Mouse (Mus musculus): ENCODE measurements around the gene Sept12. TPM values are rescaled to one million over a fixed set of nuclear protein-coding genes. Genes with fewer than 3 reads are reported as not detected.
A peak's percentile ranks its signal among the peaks of the same experiment; 100 is the strongest.

Sept12 gene
- not detected in 2 replicates for polyA plus RNA-seq (2015; fragmentation: Nextera tagmentation; extraction: Ambion mirVana)

DNA sequence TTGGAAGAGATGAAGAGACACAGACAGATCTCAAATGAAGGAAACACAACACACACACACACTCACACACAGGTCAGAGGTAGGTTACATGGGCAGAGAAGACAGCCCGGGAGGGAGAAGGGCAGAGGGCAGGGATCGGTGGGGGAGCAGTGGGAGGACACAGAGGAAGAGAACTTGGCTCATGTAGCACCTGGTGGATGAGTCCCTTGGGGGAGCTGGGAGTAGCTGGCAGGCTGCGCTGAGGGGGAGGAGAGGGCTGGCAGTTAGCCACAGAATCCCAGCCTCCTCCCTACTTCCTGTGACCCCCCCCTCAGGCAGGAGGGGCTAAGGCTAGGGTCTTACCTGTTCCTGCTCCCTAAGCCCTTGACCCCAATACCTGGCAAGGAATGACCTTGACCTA, at the start of gene Sept12:
Gene Sept12, minus strand, starts transcription at position 300 of the 400 bp plus-strand sequence.
- WGBS: 20% methylated on average over 2 of the region's 3 CpGs
- 0 out of 2 replicates have a peak, but pooled peaks cover 6% of the 10 kb centered on the region for H3K4me1 ChIP-seq (replicated peaks; ENCODE audit: control insufficient read depth, insufficient read depth, low read length)
- no peak for TF ChIP-seq CTCF (IDR thresholded peaks at IDR 0.05; ENCODE audit: low read depth)

DNA sequence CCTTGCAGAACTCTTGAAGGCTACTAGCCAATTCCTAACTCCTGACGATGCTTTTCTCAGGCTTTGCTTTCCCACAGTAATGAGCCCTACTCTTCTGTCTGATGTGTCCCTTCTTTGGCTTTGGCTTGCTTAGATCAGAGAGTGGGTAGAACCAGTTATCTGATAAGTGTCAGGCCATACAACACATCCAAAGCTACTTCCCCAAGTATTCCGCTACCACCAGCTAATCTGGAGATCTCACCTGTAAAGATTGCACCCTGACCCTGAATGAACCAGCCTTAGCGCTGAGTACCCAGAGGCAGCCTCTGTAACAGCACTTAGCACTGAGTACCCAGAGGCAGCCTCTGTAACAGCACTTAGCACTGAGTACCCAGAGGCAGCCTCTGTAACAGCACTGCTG, 47.7 kb upstream of the Sept12 start:
- WGBS: 79% methylated on average over 3 of the region's 3 CpGs
- H3K27me3 ChIP-seq (replicated peaks; ENCODE audit: control insufficient read depth, insufficient read depth, low read length): no peaks in the 10 kb centered on the region
- no peak overlapping the region for H3K4me3 ChIP-seq (ENCODE audit: low read depth, low read length)
- ATAC-seq: no peak
- H3K9ac ChIP-seq (ENCODE audit: low read depth, low read length): no peak overlapping the region
- H3K27ac ChIP-seq (ENCODE audit: low read depth, low read length): no peak overlapping the region
- H3K36me3 ChIP-seq (ENCODE audit: control insufficient read depth, insufficient read depth): peaks cover 64% of the 10 kb centered on the region
- TF ChIP-seq CTCF (IDR thresholded peaks at IDR 0.05; ENCODE audit: low read depth): no peak
- no peak overlapping the region for H3K4me2 ChIP-seq (replicated peaks; ENCODE audit: low read depth)
- no peaks in the 10 kb centered on the region; the same call in 1 of the 2 replicates for H3K4me1 ChIP-seq (replicated peaks; ENCODE audit: control insufficient read depth, insufficient read depth, low read length)
- no peaks in the 10 kb centered on the region for H3K9me3 ChIP-seq (ENCODE audit: control insufficient read depth)

More for the DNA sequence above, at the start of gene Sept12:
- Histone ChIP-seq H3K36me3 (ENCODE audit: control insufficient read depth, insufficient read depth) (no peaks in the 10 kb centered on the region), H3K27ac (ENCODE audit: low read depth, low read length) (no peak within 1 kb of the TSS), H3K9me3 (ENCODE audit: control insufficient read depth) (no peaks in the 10 kb centered on the region), H3K4me3 (ENCODE audit: low read depth, low read length) (no peak within 1 kb of the TSS), H3K4me2 (replicated peaks; ENCODE audit: low read depth) (no peak within 1 kb of the TSS), H3K9ac (ENCODE audit: low read depth, low read length) (no peak within 1 kb of the TSS), H3K27me3 (replicated peaks; ENCODE audit: control insufficient read depth, insufficient read depth, low read length) (no peaks in the 10 kb centered on the region)
- ATAC-seq: no peak

DNA sequence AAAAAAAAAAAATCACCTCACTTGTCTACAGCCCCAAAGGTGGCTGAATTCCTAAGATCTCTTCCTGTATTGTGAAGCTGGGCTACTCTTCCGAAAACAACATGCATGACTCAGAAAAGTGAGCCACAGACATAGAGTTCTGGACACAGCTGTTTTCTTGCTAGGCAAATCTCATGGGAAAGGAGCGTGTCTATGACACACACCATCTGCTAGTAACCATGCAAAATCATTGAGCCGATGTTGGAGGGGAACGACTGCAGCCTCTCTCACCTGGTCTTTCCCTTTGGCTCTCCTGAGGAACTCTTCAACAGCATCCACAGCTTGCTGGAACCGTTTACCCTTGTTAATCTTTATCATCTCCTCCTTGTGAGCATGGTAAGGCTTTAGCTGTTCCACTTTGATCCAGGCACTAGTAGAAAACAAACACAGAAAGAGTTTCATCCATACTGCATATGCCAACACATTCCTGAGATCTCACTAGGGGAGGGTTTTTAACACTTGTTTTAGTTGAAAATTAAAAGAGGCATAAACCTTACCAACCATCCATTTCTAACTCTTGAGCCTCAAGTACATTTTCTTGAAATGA, 39.1 kb upstream of the Sept12 start:
- Histone ChIP-seq H3K4me3 (ENCODE audit: low read depth, low read length) (no peak overlapping the region), H3K27ac (ENCODE audit: low read depth, low read length) (no peak overlapping the region), H3K27me3 (replicated peaks; ENCODE audit: control insufficient read depth, insufficient read depth, low read length) (no peaks in the 10 kb centered on the region), H3K9ac (ENCODE audit: low read depth, low read length) (no peak overlapping the region), H3K4me2 (replicated peaks; ENCODE audit: low read depth) (no peak overlapping the region), H3K4me1 (replicated peaks; ENCODE audit: control insufficient read depth, insufficient read depth, low read length) (no peaks in the 10 kb centered on the region), H3K36me3 (ENCODE audit: control insufficient read depth, insufficient read depth) (peaks cover 85% of the 10 kb centered on the region), H3K9me3 (ENCODE audit: control insufficient read depth) (no peaks in the 10 kb centered on the region)
- no peak for ATAC-seq
- WGBS: 85% methylated on average over 5 of the region's 5 CpGs
- no peak for TF ChIP-seq CTCF (IDR thresholded peaks at IDR 0.05; ENCODE audit: low read depth)

DNA sequence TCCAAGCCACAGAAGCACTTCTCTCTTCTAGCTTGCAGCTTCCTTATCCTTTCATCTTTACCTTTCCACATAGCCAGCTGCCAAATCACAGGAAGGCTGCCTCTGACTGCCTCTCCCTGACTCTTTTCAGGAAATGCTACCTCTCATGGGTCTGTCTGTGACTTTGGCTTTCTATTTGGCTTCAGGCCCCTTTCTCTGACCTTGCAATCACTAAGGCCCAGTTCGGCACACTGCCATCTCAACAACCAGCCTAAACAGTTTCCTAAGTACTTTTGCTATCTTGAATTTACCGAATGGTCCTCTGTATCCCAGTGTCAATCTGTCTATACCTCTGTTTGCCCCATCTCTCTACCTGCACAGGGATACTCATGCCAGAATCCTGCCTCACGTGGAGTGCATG, 37.9 kb upstream of the Sept12 start:
- Histone ChIP-seq H3K27me3 (replicated peaks; ENCODE audit: control insufficient read depth, insufficient read depth, low read length) (no peaks in the 10 kb centered on the region), H3K4me3 (ENCODE audit: low read depth, low read length) (no peak overlapping the region), H3K4me1 (replicated peaks; ENCODE audit: control insufficient read depth, insufficient read depth, low read length) (no peaks in the 10 kb centered on the region), H3K4me2 (replicated peaks; ENCODE audit: low read depth) (no peak overlapping the region), H3K27ac (ENCODE audit: low read depth, low read length) (no peak overlapping the region; the same call in 1 of the 2 replicates), H3K9ac (ENCODE audit: low read depth, low read length) (no peak overlapping the region), H3K9me3 (ENCODE audit: control insufficient read depth) (no peaks in the 10 kb centered on the region), H3K36me3 (ENCODE audit: control insufficient read depth, insufficient read depth) (peaks cover 87% of the 10 kb centered on the region)
- ATAC-seq: no peak
- 96% methylated on average over 3 of the region's 3 CpGs for WGBS
- TF ChIP-seq CTCF (IDR thresholded peaks at IDR 0.05; ENCODE audit: low read depth): no peak

DNA sequence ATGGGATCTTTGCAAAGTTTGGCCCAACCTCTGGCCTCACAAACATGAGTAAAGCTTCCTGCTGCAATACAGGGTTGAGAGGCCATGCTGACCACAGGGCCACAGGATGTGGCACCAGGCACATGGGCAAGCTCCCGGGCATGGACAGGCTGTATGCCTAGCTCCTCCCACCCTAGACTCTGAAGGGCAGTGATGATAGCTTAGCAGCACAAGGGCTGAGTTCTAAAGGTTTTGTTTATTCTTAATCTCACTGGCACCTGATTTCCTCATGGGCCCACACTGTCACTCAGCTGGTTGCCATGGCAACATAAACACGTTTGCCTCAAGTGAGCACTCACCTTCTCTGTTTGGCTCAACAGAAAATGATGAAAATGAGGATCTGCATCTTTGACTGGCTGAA, 32.2 kb upstream of the Sept12 start:
- Histone ChIP-seq H3K27ac (ENCODE audit: low read depth, low read length) (no peak overlapping the region), H3K9ac (ENCODE audit: low read depth, low read length) (no peak overlapping the region), H3K27me3 (replicated peaks; ENCODE audit: control insufficient read depth, insufficient read depth, low read length) (no peaks in the 10 kb centered on the region), H3K4me3 (ENCODE audit: low read depth, low read length) (no peak overlapping the region), H3K36me3 (ENCODE audit: control insufficient read depth, insufficient read depth) (peaks cover 95% of the 10 kb centered on the region), H3K4me1 (replicated peaks; ENCODE audit: control insufficient read depth, insufficient read depth, low read length) (no peaks in the 10 kb centered on the region), H3K4me2 (replicated peaks; ENCODE audit: low read depth) (no peak overlapping the region), H3K9me3 (ENCODE audit: control insufficient read depth) (no peaks in the 10 kb centered on the region)
- no peak for TF ChIP-seq CTCF (IDR thresholded peaks at IDR 0.05; ENCODE audit: low read depth)
- peak; percentile 87 for ATAC-seq
- 25% methylated on average over 2 of the region's 2 CpGs for WGBS

DNA sequence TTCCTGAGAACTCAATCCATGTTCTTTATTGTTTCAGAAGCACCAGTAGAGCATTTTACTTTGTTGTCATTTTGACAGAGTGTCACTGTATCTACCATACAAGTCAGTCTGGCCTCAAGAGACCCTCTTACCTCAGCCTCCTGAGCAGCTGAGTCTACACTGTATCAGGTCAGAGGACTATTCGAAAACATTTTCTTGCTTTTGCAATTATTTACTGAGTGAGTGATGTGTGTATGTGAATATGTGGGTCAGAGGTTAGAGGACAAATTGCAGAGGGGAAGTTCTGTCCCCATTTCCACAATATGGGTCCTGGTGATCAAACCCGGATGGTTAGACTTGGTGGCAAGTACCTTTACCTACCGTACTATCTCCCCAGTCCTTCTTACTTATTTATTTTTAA, 26.4 kb upstream of the Sept12 start:
- Histone ChIP-seq H3K9me3 (ENCODE audit: control insufficient read depth) (no peaks in the 10 kb centered on the region), H3K4me2 (replicated peaks; ENCODE audit: low read depth) (no peak overlapping the region), H3K4me3 (ENCODE audit: low read depth, low read length) (no peak overlapping the region), H3K27me3 (replicated peaks; ENCODE audit: control insufficient read depth, insufficient read depth, low read length) (no peaks in the 10 kb centered on the region), H3K4me1 (replicated peaks; ENCODE audit: control insufficient read depth, insufficient read depth, low read length) (no peaks in the 10 kb centered on the region), H3K36me3 (ENCODE audit: control insufficient read depth, insufficient read depth) (peaks cover 94% of the 10 kb centered on the region), H3K27ac (ENCODE audit: low read depth, low read length) (no peak overlapping the region), H3K9ac (ENCODE audit: low read depth, low read length) (no peak overlapping the region)
- ATAC-seq: no peak
- TF ChIP-seq CTCF (IDR thresholded peaks at IDR 0.05; ENCODE audit: low read depth): no peak
- 94% methylated on average over 3 of the region's 3 CpGs for WGBS

Measured in intestine, postnatal 0 days (tissue).